29 mouse cellular contexts compared by ENCODE assay signal in the genomic region with DNA sequence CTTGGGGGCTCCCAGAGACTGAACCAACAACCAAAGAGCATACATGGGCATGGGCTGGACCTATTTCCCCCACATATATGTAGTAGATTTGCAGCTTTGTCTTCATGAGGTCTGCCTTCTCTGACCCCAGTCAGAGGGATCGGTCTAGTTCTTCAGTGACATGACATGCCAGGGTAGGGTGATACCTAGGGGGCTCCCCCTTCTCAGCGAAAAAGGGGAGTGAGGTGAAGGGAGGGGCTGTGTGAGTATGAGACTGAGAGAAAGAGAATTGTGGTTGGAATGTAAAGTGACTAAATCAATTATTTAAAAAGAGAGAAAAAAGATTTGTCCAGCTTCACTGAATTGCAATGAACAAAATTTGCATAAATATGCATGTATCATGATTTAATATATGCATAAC.
"Had no signal": no experiment of that assay in that cellular context is flagged by ENCODE, and none has a peak within 500 bp of the region (broad histone marks: within the 10 kb centered on the region; RNA-seq: fewer than 3 reads in every experiment).

No protein-coding gene starts in this region.

- H3K27me3 ChIP-seq: limb, embryonic 12.5 days; limb, embryonic 13.5 days; limb, embryonic 15.5 days; liver, embryonic 12.5 days; liver, embryonic 13.5 days; liver, embryonic 15.5 days; lung, embryonic 15.5 days; megakaryocyte, embryonic 14.5 days; midbrain, embryonic 12.5 days; midbrain, embryonic 13.5 days had no signal

- DNase-seq: layer of hippocampus, postnatal 36 days; left cerebral cortex, postnatal 4 days; liver; liver, embryonic 13.5 days; liver, postnatal 0 days; lung, adult 18-20 months; lung, adult 2 months; lung, embryonic 14.5 days; lung, postnatal 10 days; lung, postnatal 14 days; lung, postnatal 36 days; lung, postnatal 4 days had no signal

- H3K36me3 ChIP-seq: limb, embryonic 10.5 days; limb, embryonic 12.5 days; limb, embryonic 13.5 days; limb, embryonic 15.5 days; liver, embryonic 12.5 days; liver, embryonic 13.5 days; liver, embryonic 15.5 days; lung, embryonic 15.5 days; midbrain, embryonic 12.5 days; midbrain, embryonic 13.5 days had no signal

- H3K9ac ChIP-seq: limb, embryonic 12.5 days; limb, embryonic 13.5 days; limb, embryonic 15.5 days; liver, embryonic 12.5 days; liver, embryonic 13.5 days; liver, embryonic 14.5 days; liver, embryonic 15.5 days; liver, postnatal 0 days; lung, embryonic 14.5 days; lung, embryonic 15.5 days; midbrain, embryonic 12.5 days; midbrain, embryonic 13.5 days had no signal

- H3K9me3 ChIP-seq: limb, embryonic 10.5 days; limb, embryonic 12.5 days; limb, embryonic 13.5 days; limb, embryonic 15.5 days; liver, embryonic 12.5 days; liver, embryonic 13.5 days; liver, embryonic 15.5 days; lung, embryonic 15.5 days; midbrain, embryonic 12.5 days; midbrain, embryonic 13.5 days had no signal

- H3K4me1 ChIP-seq: limb, embryonic 10.5 days; limb, embryonic 12.5 days; limb, embryonic 13.5 days; limb, embryonic 15.5 days; liver, embryonic 12.5 days; liver, embryonic 13.5 days; liver, embryonic 15.5 days; lung, embryonic 15.5 days; megakaryocyte, embryonic 14.5 days; midbrain, embryonic 12.5 days; midbrain, embryonic 13.5 days had no signal

- H3K27ac ChIP-seq: left cerebral cortex, adult 2 months; limb, embryonic 10.5 days; limb, embryonic 12.5 days; limb, embryonic 13.5 days; limb, embryonic 15.5 days; liver, embryonic 12.5 days; liver, embryonic 13.5 days; liver, embryonic 14.5 days; liver, embryonic 15.5 days; lung, embryonic 15.5 days; macrophage; midbrain, embryonic 12.5 days; midbrain, embryonic 13.5 days had no signal

- H3K4me2 ChIP-seq: limb, embryonic 12.5 days; limb, embryonic 13.5 days; limb, embryonic 15.5 days; liver, embryonic 11.5 days; liver, embryonic 12.5 days; liver, embryonic 13.5 days; liver, embryonic 15.5 days; lung, embryonic 14.5 days; lung, embryonic 15.5 days; midbrain, embryonic 11.5 days; midbrain, embryonic 12.5 days; midbrain, embryonic 13.5 days had no signal

- H3K4me3 ChIP-seq: left cerebral cortex, adult 2 months; limb, embryonic 10.5 days; limb, embryonic 12.5 days; limb, embryonic 13.5 days; limb, embryonic 15.5 days; liver, embryonic 12.5 days; liver, embryonic 13.5 days; liver, embryonic 15.5 days; lung, embryonic 15.5 days; megakaryocyte, embryonic 14.5 days; midbrain, embryonic 12.5 days; midbrain, embryonic 13.5 days; myocyte had no signal

- ATAC-seq: liver, embryonic 12.5 days; liver, postnatal 0 days; lung, postnatal 0 days; midbrain, embryonic 13.5 days had no signal
